Mouse (Mus musculus) CD4-positive naive resting alpha-beta T cell, adult 57 days (primary cell): ENCODE results near the gene Cldn34b3. TPM values are rescaled to one million over a fixed set of nuclear protein-coding genes. Genes with fewer than 3 reads are reported as not detected.

Experiments used
- total RNA-seq: library from RNA; stranded (reverse); gene quantifications from one replicate; pipeline ENCODE4 v1.2.4, GENCODE M21; 2023

The Cldn34b3 gene
- not detected for total RNA-seq

DNA sequence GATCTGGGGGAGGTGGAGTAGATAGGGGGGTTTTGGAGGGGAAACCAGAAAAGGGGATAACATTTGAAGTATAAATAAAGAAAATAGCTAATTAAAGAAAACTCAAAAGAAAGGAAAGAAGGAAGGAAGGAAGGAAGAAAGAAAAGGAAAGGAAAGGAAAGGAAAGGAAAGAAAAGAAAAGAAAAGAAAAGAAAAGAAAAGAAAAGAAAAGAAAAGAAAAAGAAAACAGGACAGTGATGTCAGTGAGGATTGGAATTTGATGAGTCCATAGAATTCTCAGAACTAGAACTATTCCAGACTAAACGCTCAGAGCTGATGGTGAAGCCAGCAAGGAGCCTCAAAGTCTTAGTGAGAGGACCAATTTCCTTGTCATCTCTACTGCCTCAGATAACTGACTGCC, at the start of gene Cldn34b3:
TSS of gene Cldn34b3 (plus strand) at position 301 of the 400 bp plus-strand sequence.

Other genes starting within 250 kb of the Cldn34b3 start
- gene Cldn34b4, start 129.0 kb downstream of the Cldn34b3 start, total RNA-seq, result not detected